Mouse (Mus musculus) MEL (cell line): ENCODE data around the gene Kansl1. TPM values are rescaled to one million over a fixed set of nuclear protein-coding genes. Genes with fewer than 3 reads are reported as not detected.

Experiments
- DNase-seq: peaks from one replicate; pipeline ENCODE4 v3.0.0; 2011; ENCODE audit warnings: low read depth, low spot score
- H3K27ac ChIP-seq: 2 replicates; pipeline ENCODE4 v1.5.1; 2012; ENCODE audit warnings: low read depth, mild to moderate bottlenecking, control low read depth, low read length, moderate library complexity; ENCODE audit not compliant: control insufficient read depth
- H3K27me3 ChIP-seq, 2 experiments: fragments of 150-350 bp in 1 of 2; sonication (generic) in 1 of 2; 2 replicates each; pipeline ENCODE4 v1.6.1; 2012; ENCODE audit warnings: low read length in 2 of 2, mild to moderate bottlenecking in 2 of 2, improper control_type of control experiment in 1 of 2, moderate library complexity in 1 of 2; ENCODE audit not compliant: insufficient read depth in 2 of 2, control insufficient read depth in 1 of 2
- H3K36me3 ChIP-seq, 2 experiments: 2 replicates each; pipeline ENCODE4 v1.6.1; 2012 to 2014; ENCODE audit warnings: low read length in 2 of 2, improper control_type of control experiment in 1 of 2, inconsistent platforms in 1 of 2, mild to moderate bottlenecking in 1 of 2; ENCODE audit not compliant: insufficient read depth in 2 of 2, control insufficient read depth in 1 of 2
- H3K4me1 ChIP-seq, 2 experiments: fragments of 150-350 bp in 1 of 2; sonication (generic) in 1 of 2; 2 replicates each; pipeline ENCODE4 v1.6.1; 2012; ENCODE audit warnings: low read length in 2 of 2, improper control_type of control experiment in 1 of 2, mild to moderate bottlenecking in 1 of 2; ENCODE audit not compliant: insufficient read depth in 2 of 2, control insufficient read depth in 1 of 2
- H3K4me3 ChIP-seq, 2 experiments: fragments of 150-350 bp in 1 of 2; sonication (generic) in 1 of 2; 2 replicates each; pipeline ENCODE4 v1.5.1; 2012; ENCODE audit warnings: low read depth in 2 of 2, low read length in 2 of 2, mild to moderate bottlenecking in 2 of 2, moderate library complexity in 2 of 2, control low read depth in 1 of 2, improper control_type of control experiment in 1 of 2; ENCODE audit not compliant: control insufficient read depth in 1 of 2, insufficient read depth in 1 of 2
- H3K79me2 ChIP-seq: 2 replicates; pipeline ENCODE4 v1.6.1; 2012; ENCODE audit warnings: mild to moderate bottlenecking, low read length, moderate library complexity; ENCODE audit not compliant: control insufficient read depth, poor library complexity, insufficient read depth
- H3K9ac ChIP-seq: 2 replicates; pipeline ENCODE4 v1.6.1; 2012; ENCODE audit warnings: low read depth, mild to moderate bottlenecking, control low read depth, low read length, moderate library complexity; ENCODE audit not compliant: control insufficient read depth, poor library complexity, severe bottlenecking
- H3K9me3 ChIP-seq: fragments of 150-350 bp; sonication (generic); replicated peaks from 2 replicates; pipeline ENCODE4 v1.6.1; 2012; ENCODE audit warnings: mild to moderate bottlenecking, low read length, improper control_type of control experiment, moderate library complexity; ENCODE audit not compliant: insufficient read depth
- BHLHE40 ChIP-seq: IDR thresholded peaks from 2 replicates; pipeline ENCODE4 v1.6.1; 2012; ENCODE audit warnings: low read depth, mild to moderate bottlenecking, inconsistent platforms, low read length, improper control_type of control experiment, borderline replicate concordance
- CHD1 ChIP-seq: IDR thresholded peaks from 2 replicates; pipeline ENCODE4 v1.6.1; 2012; ENCODE audit warnings: low read depth, mild to moderate bottlenecking, inconsistent platforms, low read length, improper control_type of control experiment
- CHD2 ChIP-seq: IDR thresholded peaks from 2 replicates; pipeline ENCODE4 v1.6.1; 2011; ENCODE audit warnings: low read length, improper control_type of control experiment
- E2F4 ChIP-seq: IDR thresholded peaks from 2 replicates; pipeline ENCODE4 v1.6.1; 2011; ENCODE audit warnings: low read depth, low read length, improper control_type of control experiment, borderline replicate concordance
- ETS1 ChIP-seq: IDR thresholded peaks from 2 replicates; pipeline ENCODE4 v1.6.1; 2012; ENCODE audit warnings: low read depth, mild to moderate bottlenecking, inconsistent platforms, low read length, improper control_type of control experiment, moderate library complexity
- HCFC1 ChIP-seq: IDR thresholded peaks from 2 replicates; pipeline ENCODE4 v1.6.1; 2012; ENCODE audit warnings: low read depth, mild to moderate bottlenecking, inconsistent platforms, low read length, improper control_type of control experiment, moderate library complexity
- JUND ChIP-seq: IDR thresholded peaks from 2 replicates; pipeline ENCODE4 v1.6.1; 2011; ENCODE audit warnings: low read depth, mild to moderate bottlenecking, improper control_type of control experiment, low read length
- KAT2A ChIP-seq: conservative IDR thresholded peaks from 2 replicates; pipeline ENCODE4 v1.6.1; 2012; ENCODE audit warnings: low read depth, low read length, improper control_type of control experiment, inconsistent platforms
- MAFK ChIP-seq: IDR thresholded peaks from 2 replicates; pipeline ENCODE4 v1.6.1; 2011; ENCODE audit warnings: low read depth, mild to moderate bottlenecking, low read length, improper control_type of control experiment, borderline replicate concordance
- MAX ChIP-seq: IDR thresholded peaks from 2 replicates; pipeline ENCODE4 v1.6.1; 2011; ENCODE audit warnings: low read length, improper control_type of control experiment
- MEF2A ChIP-seq: IDR thresholded peaks from 2 replicates; pipeline ENCODE4 v1.6.1; 2014; ENCODE audit warnings: low read depth, mild to moderate bottlenecking, inconsistent platforms, low read length, improper control_type of control experiment; ENCODE audit not compliant: poor library complexity, insufficient replicate concordance, severe bottlenecking; ENCODE audit errors: extremely low read depth
- MYB ChIP-seq: IDR thresholded peaks from 2 replicates; pipeline ENCODE4 v1.6.1; 2011; ENCODE audit warnings: mild to moderate bottlenecking, low read depth, low read length, improper control_type of control experiment
- MYC ChIP-seq: IDR thresholded peaks from 2 replicates; pipeline ENCODE4 v1.6.1; 2011; ENCODE audit warnings: low read depth, mild to moderate bottlenecking, low read length, improper control_type of control experiment, moderate library complexity
- NELFE ChIP-seq: IDR thresholded peaks from 2 replicates; pipeline ENCODE4 v1.6.1; 2011; ENCODE audit warnings: low read depth, low read length, improper control_type of control experiment
- NRF1 ChIP-seq: IDR thresholded peaks from 2 replicates; pipeline ENCODE4 v1.6.1; 2014; ENCODE audit warnings: low read depth, mild to moderate bottlenecking, inconsistent platforms, low read length, improper control_type of control experiment, moderate library complexity; ENCODE audit not compliant: poor library complexity, insufficient read depth, severe bottlenecking
- POLR2AphosphoS5 ChIP-seq: IDR thresholded peaks from 2 replicates; pipeline ENCODE4 v1.6.1; 2012; ENCODE audit warnings: low read depth, borderline replicate concordance, mild to moderate bottlenecking, inconsistent platforms, low read length, moderate library complexity, mixed read lengths
- RAD21 ChIP-seq: IDR thresholded peaks from 2 replicates; pipeline ENCODE4 v1.6.1; 2011; ENCODE audit warnings: mild to moderate bottlenecking, low read depth, low read length, improper control_type of control experiment
- RCOR1 ChIP-seq: IDR thresholded peaks from 2 replicates; pipeline ENCODE4 v1.6.1; 2012; ENCODE audit warnings: low read depth, mild to moderate bottlenecking, inconsistent platforms, low read length, improper control_type of control experiment
- SMC3 ChIP-seq: IDR thresholded peaks from 2 replicates; pipeline ENCODE4 v1.6.1; 2011; ENCODE audit warnings: low read depth, low read length, improper control_type of control experiment
- UBTF ChIP-seq: IDR thresholded peaks from 2 replicates; pipeline ENCODE4 v1.6.1; 2012; ENCODE audit warnings: low read depth, mild to moderate bottlenecking, inconsistent platforms, low read length, improper control_type of control experiment, moderate library complexity, borderline replicate concordance; ENCODE audit not compliant: insufficient read depth
- USF1 ChIP-seq: IDR thresholded peaks from 2 replicates; pipeline ENCODE4 v1.6.1; 2014; ENCODE audit warnings: low read depth, mild to moderate bottlenecking, inconsistent platforms, low read length, improper control_type of control experiment, moderate library complexity
- USF2 ChIP-seq, 2 experiments: IDR thresholded peaks; 2 replicates each; pipeline ENCODE4 v1.6.1; 2011 to 2012; ENCODE audit warnings: improper control_type of control experiment in 2 of 2, low read length in 2 of 2, borderline replicate concordance in 1 of 2, inconsistent platforms in 1 of 2, low read depth in 1 of 2, mild to moderate bottlenecking in 1 of 2; ENCODE audit not compliant: insufficient read depth in 1 of 2
- ZC3H11A ChIP-seq: IDR thresholded peaks from 2 replicates; pipeline ENCODE4 v1.6.1; 2012; ENCODE audit warnings: low read depth, mild to moderate bottlenecking, inconsistent platforms, low read length, improper control_type of control experiment
- ZMIZ1 ChIP-seq: IDR thresholded peaks from 2 replicates; pipeline ENCODE4 v1.6.1; 2012; ENCODE audit warnings: low read depth, mild to moderate bottlenecking, inconsistent platforms, low read length, improper control_type of control experiment, moderate library complexity
- ZNF384 ChIP-seq: IDR thresholded peaks from 2 replicates; pipeline ENCODE4 v1.6.1; 2012; ENCODE audit warnings: low read depth, mild to moderate bottlenecking, inconsistent platforms, low read length, improper control_type of control experiment
- polyA plus RNA-seq, 2 experiments: library from polyadenylated mRNA; stranded (reverse) in 1 of 2; unstranded in 1 of 2; fragments of >175 nt in 1 of 2; fragments of >200 nt in 1 of 2; gene quantifications; 2 replicates each; pipeline versions ENCODE4 v1.2.1 to v1.2.4; 2012; ENCODE audit warnings: low replicate concordance in 2 of 2, low read depth in 1 of 2; ENCODE audit not compliant: insufficient read length in 2 of 2, insufficient read depth in 1 of 2, missing spikeins in 1 of 2
- total RNA-seq: library from RNA; depleted of rRNA; stranded (reverse); fragments of 300-350 nt; gene quantifications from 2 replicates; pipeline ENCODE4 v1.2.3, GENCODE M21; 2012

Kansl1 gene
- total and polyA plus RNA-seq, 3 experiments = 14.9 to 76.3 (median 56.4) TPM

GRCm38 (mm10) chr11:104329185-104329926, 139.3 kb downstream of the Kansl1 start:
- TF ChIP-seq BHLHE40 = no peak
- no peak for TF ChIP-seq MYC
- no peak for TF ChIP-seq CHD1
- TF ChIP-seq RAD21 = no peak
- TF ChIP-seq ETS1 = no peak
- TF ChIP-seq MYB = no peak
- TF ChIP-seq ZNF384 = no peak
- TF ChIP-seq RCOR1 = no peak
- no peak for TF ChIP-seq NELFE
- TF ChIP-seq USF2 (IDR thresholded peaks at IDR 0.05; ENCODE audit: borderline replicate concordance in 1 of 2, insufficient read depth in 1 of 2, low read depth in 1 of 2, low read length in 2 of 2) = no peak
- no peak for TF ChIP-seq POLR2AphosphoS5
- TF ChIP-seq UBTF = no peak
- no peak for TF ChIP-seq HCFC1
- TF ChIP-seq ZC3H11A = no peak
- no peak for TF ChIP-seq MEF2A
- no peak for TF ChIP-seq E2F4
- no peak for TF ChIP-seq CHD2
- no peak for TF ChIP-seq USF1
- TF ChIP-seq KAT2A = no peak
- Histone ChIP-seq H3K9me3 (no peaks in the 10 kb centered on the region), H3K27me3 (no peaks in the 10 kb centered on the region), H3K9ac (no peak overlapping the region), H3K27ac (no peak overlapping the region), H3K4me1 (no peaks in the 10 kb centered on the region), H3K4me3 (no peak overlapping the region), H3K79me2 (no peaks in the 10 kb centered on the region), H3K36me3 (no peaks in the 10 kb centered on the region; a peak in 1 of 4 replicates)
- no peak for DNase-seq

- no peak for TF ChIP-seq ZC3H11A
- no peak for TF ChIP-seq ZMIZ1
- TF ChIP-seq POLR2AphosphoS5 = no peak
- TF ChIP-seq RAD21 = no peak
- no peak for TF ChIP-seq JUND
- TF ChIP-seq CHD2 = no peak
- no peak for TF ChIP-seq MAFK
- TF ChIP-seq NRF1 = no peak
- TF ChIP-seq SMC3 = no peak
- no peak for TF ChIP-seq MAX
- no peak for TF ChIP-seq ETS1
- TF ChIP-seq, all 39 proteins: peak for 0
Measured at GRCm38 (mm10) chr11:104327946-104328345, 140.7 kb downstream of the Kansl1 start.

More at GRCm38 (mm10) chr11:104327946-104328345, 140.7 kb downstream of the Kansl1 start:
- Histone ChIP-seq H3K4me1 (no peaks in the 10 kb centered on the region), H3K79me2 (no peaks in the 10 kb centered on the region), H3K9ac (no peak overlapping the region), H3K4me3 (no peak overlapping the region), H3K36me3 (no peaks in the 10 kb centered on the region), H3K9me3 (no peaks in the 10 kb centered on the region), H3K27ac (no peak overlapping the region), H3K27me3 (no peaks in the 10 kb centered on the region)
- no peak for DNase-seq
